Mouse (Mus musculus) neural tube, postnatal 0 days (tissue): Measurements from ENCODE around the gene Olfr1303. TPM values are rescaled to one million over a fixed set of nuclear protein-coding genes. Genes with fewer than 3 reads are reported as not detected.

Source experiments
- polyA plus RNA-seq: library from polyadenylated mRNA; unstranded; fragments of >200 nt; fragmentation: Nextera tagmentation; extraction: Ambion mirVana; gene quantifications from 2 replicates; pipeline ENCODE4 v1.2.1, GENCODE M21; 2015

The Olfr1303 gene
- not detected in 2 replicates for polyA plus RNA-seq

DNA sequence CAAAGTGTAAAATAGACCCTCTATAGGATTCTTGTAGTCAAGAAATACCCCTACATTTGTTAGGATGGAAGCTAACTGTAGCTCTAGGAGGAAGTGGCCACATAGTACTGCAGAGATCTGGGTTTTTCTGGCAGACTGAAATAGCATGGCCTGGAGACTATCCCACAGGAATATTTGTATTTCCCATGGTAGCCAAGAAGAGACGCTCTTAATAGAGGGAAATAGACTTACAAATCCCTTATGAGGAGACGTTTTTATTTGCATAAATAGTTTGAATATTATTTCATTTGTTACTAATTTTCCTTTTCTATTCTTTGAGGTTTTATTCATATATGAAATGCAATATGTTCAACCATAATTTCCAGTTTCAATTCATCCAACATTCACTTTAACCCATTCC, at the start of gene Olfr1303:
Gene Olfr1303, minus strand, starts transcription at position 101 of the 400 bp plus-strand sequence.

DNA sequence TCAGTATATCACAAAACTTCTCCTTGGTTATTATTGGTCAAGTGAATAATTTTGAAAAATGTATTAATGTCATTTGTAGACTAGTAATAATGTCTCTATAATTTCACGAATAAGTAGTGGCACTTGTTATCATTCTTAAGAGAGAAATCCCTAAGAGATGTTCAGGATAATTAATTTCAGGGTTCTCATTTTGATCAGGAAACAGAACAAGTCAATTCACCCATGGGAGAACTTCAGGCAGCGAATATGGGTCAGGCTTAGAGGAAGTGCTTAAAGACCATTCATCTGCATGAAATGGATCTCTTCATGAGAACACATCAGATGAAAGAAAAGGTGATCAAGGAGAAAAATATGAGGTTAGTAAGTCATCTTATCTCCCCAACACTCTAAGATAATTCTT, 43.0 kb downstream of the Olfr1303 start, which contains the start of gene Olfr1302:
Gene Olfr1302, plus strand, starts transcription at position 301 of the 400 bp plus-strand sequence.

Other genes starting within 250 kb of the Olfr1303 start
- gene Olfr1297, start 193.8 kb downstream of the Olfr1303 start, polyA plus RNA-seq = not detected in 2 replicates
- gene Olfr1298, start 171.1 kb downstream of the Olfr1303 start, polyA plus RNA-seq = not detected in 2 replicates
- gene Olfr1299, start 158.9 kb downstream of the Olfr1303 start, polyA plus RNA-seq = not detected in 2 replicates
- gene Olfr1301, start 69.3 kb downstream of the Olfr1303 start, polyA plus RNA-seq = not detected in 2 replicates
- not detected in 2 replicates for gene Olfr1302, start 42.9 kb downstream of the Olfr1303 start, polyA plus RNA-seq
- not detected in 2 replicates for gene Olfr1305, start 56.8 kb upstream of the Olfr1303 start, polyA plus RNA-seq
- not detected in 2 replicates for gene Olfr1306, start 95.9 kb upstream of the Olfr1303 start, polyA plus RNA-seq
- gene Olfr1307, start 129.1 kb upstream of the Olfr1303 start, polyA plus RNA-seq = 0.03 TPM in 1 of 2 replicates, not detected in the other
- gene Olfr1308, start 144.6 kb upstream of the Olfr1303 start, polyA plus RNA-seq = not detected in 2 replicates
- gene Olfr1309, start 169.9 kb upstream of the Olfr1303 start, polyA plus RNA-seq = not detected in 2 replicates
- gene Olfr1310, start 192.4 kb upstream of the Olfr1303 start, polyA plus RNA-seq = not detected in 2 replicates
- not detected in 2 replicates for gene Olfr1311, start 204.1 kb upstream of the Olfr1303 start, polyA plus RNA-seq
- not detected in 2 replicates for gene Olfr1312, start 229.9 kb upstream of the Olfr1303 start, polyA plus RNA-seq